Mouse (Mus musculus): ENCODE results near the gene Usp45. TPM values are rescaled to one million over a fixed set of nuclear protein-coding genes. Genes with fewer than 3 reads are reported as not detected.

Gene Usp45
- polyA plus RNA-seq, 1 experiment from 2014 or later, result 10.5 TPM

DNA sequence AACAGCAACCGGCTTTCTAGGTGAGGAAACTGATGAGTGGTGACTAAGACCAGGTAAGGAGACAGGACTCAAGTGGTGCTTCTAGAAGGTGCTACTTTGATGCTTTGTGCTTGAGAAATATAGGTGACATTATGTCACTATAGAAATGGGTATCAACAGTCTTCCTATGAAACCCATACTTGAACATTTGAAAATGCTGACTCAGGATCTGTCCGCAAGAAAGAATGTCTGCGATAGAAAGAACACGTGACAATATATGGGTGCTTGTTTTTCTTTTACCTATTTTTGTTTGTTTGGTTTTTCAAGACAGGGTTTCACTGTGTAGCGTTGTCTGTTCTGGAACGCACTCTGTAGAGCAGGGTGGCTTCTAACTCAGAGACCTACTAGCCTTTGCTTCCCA lies 45.7 kb downstream of the Usp45 start:
- WGBS, result 83% methylated on average over 6 of the region's 6 CpGs
- H3K27ac ChIP-seq (replicated peaks; ENCODE audit: low read depth, low read length), result no peak overlapping the region
- no peaks in the 10 kb centered on the region for H3K27me3 ChIP-seq (replicated peaks; ENCODE audit: control insufficient read depth, insufficient read depth, low read length)
- H3K4me3 ChIP-seq (ENCODE audit: low read depth, low read length), result no peak overlapping the region
- H3K36me3 ChIP-seq (ENCODE audit: control insufficient read depth, insufficient read depth, low read length), result peaks cover 39% of the 10 kb centered on the region
- DNase-seq (ENCODE audit: low spot score), result no peak
- H3K4me2 ChIP-seq (ENCODE audit: low read depth, low read length), result no peak overlapping the region
- H3K9ac ChIP-seq (ENCODE audit: low read depth, low read length), result no peak overlapping the region
- no peak for ATAC-seq (ENCODE audit: low read depth)
- no peaks in the 10 kb centered on the region for H3K9me3 ChIP-seq (ENCODE audit: control insufficient read depth, low read length)
- H3K4me1 ChIP-seq (ENCODE audit: control insufficient read depth, insufficient read depth, low read length), result no peaks in the 10 kb centered on the region

- H3K9ac ChIP-seq (ENCODE audit: low read depth, low read length), result no peak overlapping the region
- no peaks in the 10 kb centered on the region for H3K4me1 ChIP-seq (ENCODE audit: control insufficient read depth, insufficient read depth, low read length)
- no peak for ATAC-seq (ENCODE audit: low read depth)
- H3K27ac ChIP-seq (replicated peaks; ENCODE audit: low read depth, low read length), result no peak overlapping the region
- peak; percentile 87 for DNase-seq (ENCODE audit: low spot score)
- H3K4me2 ChIP-seq (ENCODE audit: low read depth, low read length), result no peak overlapping the region
- no peak overlapping the region for H3K4me3 ChIP-seq (ENCODE audit: low read depth, low read length)
- H3K27me3 ChIP-seq (replicated peaks; ENCODE audit: control insufficient read depth, insufficient read depth, low read length), result no peaks in the 10 kb centered on the region
- WGBS, result 49% methylated on average over 2 of the region's 2 CpGs
- H3K36me3 ChIP-seq (ENCODE audit: control insufficient read depth, insufficient read depth, low read length), result peaks cover 45% of the 10 kb centered on the region
- H3K9me3 ChIP-seq (ENCODE audit: control insufficient read depth, low read length), result no peaks in the 10 kb centered on the region
Measured at GRCm38 (mm10) chr4:21814029-21814428, 47.1 kb downstream of the Usp45 start.

- H3K27ac ChIP-seq (replicated peaks; ENCODE audit: low read depth, low read length), result no peak overlapping the region
- 89% methylated on average over 2 of the region's 2 CpGs for WGBS
- peaks cover 49% of the 10 kb centered on the region for H3K36me3 ChIP-seq (ENCODE audit: control insufficient read depth, insufficient read depth, low read length)
- ATAC-seq (ENCODE audit: low read depth) (no peak), DNase-seq (ENCODE audit: low spot score) (no peak)
- H3K4me2 ChIP-seq (ENCODE audit: low read depth, low read length), result no peak overlapping the region
- H3K9ac ChIP-seq (ENCODE audit: low read depth, low read length), result no peak overlapping the region
- H3K4me1 ChIP-seq (ENCODE audit: control insufficient read depth, insufficient read depth, low read length), result no peaks in the 10 kb centered on the region
- no peaks in the 10 kb centered on the region for H3K27me3 ChIP-seq (replicated peaks; ENCODE audit: control insufficient read depth, insufficient read depth, low read length)
- H3K9me3 ChIP-seq (ENCODE audit: control insufficient read depth, low read length), result no peaks in the 10 kb centered on the region
- H3K4me3 ChIP-seq (ENCODE audit: low read depth, low read length), result no peak overlapping the region
Measured at GRCm38 (mm10) chr4:21826616-21827015, 59.7 kb downstream of the Usp45 start.

DNA sequence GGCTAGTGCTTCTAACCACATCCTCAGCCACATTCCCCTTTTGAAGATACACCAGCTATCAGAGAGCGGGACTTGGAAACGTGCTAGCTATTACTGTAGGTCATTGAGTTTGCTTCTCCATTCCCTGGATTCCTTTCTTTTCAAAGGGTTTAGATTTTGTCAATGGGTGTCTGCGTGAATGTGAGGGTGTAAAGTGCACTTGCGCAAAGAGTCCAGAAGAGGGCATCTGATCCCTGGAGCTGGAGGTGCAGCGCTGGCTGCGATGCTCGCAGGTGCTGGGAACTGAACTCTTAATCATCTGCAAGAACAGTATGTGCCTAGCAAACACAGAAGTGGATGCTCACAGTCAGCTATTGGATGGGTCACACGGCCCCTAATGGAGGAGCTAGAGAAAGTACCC lies 65.9 kb downstream of the Usp45 start:
- ATAC-seq (ENCODE audit: low read depth), result no peak
- no peak overlapping the region for H3K9ac ChIP-seq (ENCODE audit: low read depth, low read length)
- H3K4me3 ChIP-seq (ENCODE audit: low read depth, low read length), result no peak overlapping the region
- no peaks in the 10 kb centered on the region for H3K27me3 ChIP-seq (replicated peaks; ENCODE audit: control insufficient read depth, insufficient read depth, low read length)
- no peaks in the 10 kb centered on the region for H3K9me3 ChIP-seq (ENCODE audit: control insufficient read depth, low read length)
- no peaks in the 10 kb centered on the region for H3K4me1 ChIP-seq (ENCODE audit: control insufficient read depth, insufficient read depth, low read length)
- peaks cover 29% of the 10 kb centered on the region for H3K36me3 ChIP-seq (ENCODE audit: control insufficient read depth, insufficient read depth, low read length)
- no peak overlapping the region for H3K4me2 ChIP-seq (ENCODE audit: low read depth, low read length)
- no peak overlapping the region for H3K27ac ChIP-seq (replicated peaks; ENCODE audit: low read depth, low read length)
- 93% methylated on average over 8 of the region's 8 CpGs for WGBS
- DNase-seq (ENCODE audit: low spot score), result no peak

GRCm38 (mm10) chr4:21847481-21848286 lies 80.7 kb downstream of the Usp45 start, which contains the start of gene Pnisr:
TSS of gene Pnisr (plus strand) at chr4:21847583.
- no peaks in the 10 kb centered on the region for H3K9me3 ChIP-seq (ENCODE audit: control insufficient read depth, low read length)
- H3K4me2 ChIP-seq (ENCODE audit: low read depth, low read length), result peak within 1 kb of the TSS; percentile 61
- peak; percentile 97 for ATAC-seq (ENCODE audit: low read depth)
- H3K9ac ChIP-seq (ENCODE audit: low read depth, low read length), result peak within 1 kb of the TSS; percentile 88
- peaks cover 10% of the 10 kb centered on the region for H3K4me1 ChIP-seq (ENCODE audit: control insufficient read depth, insufficient read depth, low read length)
- DNase-seq (ENCODE audit: low spot score), result peak; percentile 99
- peak within 1 kb of the TSS; percentile 96 for H3K27ac ChIP-seq (replicated peaks; ENCODE audit: low read depth, low read length)
- WGBS, result under 1% methylated on average over 50 of the region's 50 CpGs
- no peaks in the 10 kb centered on the region for H3K36me3 ChIP-seq (ENCODE audit: control insufficient read depth, insufficient read depth, low read length)
- H3K27me3 ChIP-seq (replicated peaks; ENCODE audit: control insufficient read depth, insufficient read depth, low read length), result no peaks in the 10 kb centered on the region
- H3K4me3 ChIP-seq (ENCODE audit: low read depth, low read length), result peak within 1 kb of the TSS; percentile 68

DNA sequence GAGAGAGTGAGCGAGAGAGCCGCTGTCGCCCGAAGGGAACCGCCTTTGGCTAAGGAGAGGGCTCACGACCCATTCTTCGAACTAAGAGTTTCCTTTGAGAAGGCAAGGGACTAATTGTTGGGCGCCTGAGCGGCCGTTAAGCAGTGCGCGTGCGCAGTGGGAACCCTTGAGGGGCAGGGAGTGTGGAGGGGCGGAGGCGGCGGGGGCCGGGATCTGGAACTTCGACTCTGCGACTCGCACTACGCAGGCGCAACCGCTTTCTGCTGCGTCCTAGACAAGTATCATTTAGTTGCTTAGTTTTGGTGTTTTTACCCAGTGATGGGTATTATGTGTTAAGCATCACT lies 81.3 kb downstream of the Usp45 start:
- H3K27ac ChIP-seq (replicated peaks; ENCODE audit: low read depth, low read length), result peak overlapping the region; percentile 96
- H3K27me3 ChIP-seq (replicated peaks; ENCODE audit: control insufficient read depth, insufficient read depth, low read length), result no peaks in the 10 kb centered on the region
- WGBS, result 0% methylated on average over 24 of the region's 24 CpGs
- ATAC-seq (ENCODE audit: low read depth) (peak; percentile 87), DNase-seq (ENCODE audit: low spot score) (peak; percentile 95)
- H3K36me3 ChIP-seq (ENCODE audit: control insufficient read depth, insufficient read depth, low read length), result no peaks in the 10 kb centered on the region
- peaks cover 10% of the 10 kb centered on the region for H3K4me1 ChIP-seq (ENCODE audit: control insufficient read depth, insufficient read depth, low read length)
- peak overlapping the region; percentile 61 for H3K4me2 ChIP-seq (ENCODE audit: low read depth, low read length)
- H3K9ac ChIP-seq (ENCODE audit: low read depth, low read length), result peak overlapping the region; percentile 88
- H3K4me3 ChIP-seq (ENCODE audit: low read depth, low read length), result peak overlapping the region; percentile 68
- H3K9me3 ChIP-seq (ENCODE audit: control insufficient read depth, low read length), result no peaks in the 10 kb centered on the region

DNA sequence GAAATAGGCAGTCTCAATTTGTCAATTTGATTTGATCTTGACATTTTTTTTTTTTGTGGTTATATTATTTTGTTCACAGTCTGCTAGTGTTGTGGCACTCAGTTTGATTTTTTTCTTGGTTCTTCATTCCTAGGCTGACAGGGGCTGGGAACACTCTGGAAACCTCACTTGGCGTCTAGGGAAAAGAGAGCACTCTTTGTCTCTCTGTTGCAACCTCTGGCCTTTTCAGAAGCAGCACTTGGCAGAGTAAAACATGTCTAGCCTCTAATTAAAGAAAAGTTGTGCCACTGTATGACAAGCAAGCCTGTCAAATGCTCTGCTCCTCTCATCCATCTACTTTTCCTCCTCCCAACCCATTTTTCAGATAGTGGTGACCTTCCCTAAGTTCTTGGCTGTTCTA lies 90.5 kb downstream of the Usp45 start:
- H3K36me3 ChIP-seq (ENCODE audit: control insufficient read depth, insufficient read depth, low read length), result peaks cover 73% of the 10 kb centered on the region

GRCm38 (mm10) chr4:21865226-21865625 lies 98.3 kb downstream of the Usp45 start:
- Histone ChIP-seq H3K9me3 (ENCODE audit: control insufficient read depth, low read length) (no peaks in the 10 kb centered on the region), H3K36me3 (ENCODE audit: control insufficient read depth, insufficient read depth, low read length) (peaks cover 74% of the 10 kb centered on the region), H3K9ac (ENCODE audit: low read depth, low read length) (no peak overlapping the region), H3K4me1 (ENCODE audit: control insufficient read depth, insufficient read depth, low read length) (no peaks in the 10 kb centered on the region), H3K4me2 (ENCODE audit: low read depth, low read length) (no peak overlapping the region), H3K27me3 (replicated peaks; ENCODE audit: control insufficient read depth, insufficient read depth, low read length) (no peaks in the 10 kb centered on the region), H3K27ac (replicated peaks; ENCODE audit: low read depth, low read length) (no peak overlapping the region), H3K4me3 (ENCODE audit: low read depth, low read length) (no peak overlapping the region)
- DNase-seq (ENCODE audit: low spot score) (no peak), ATAC-seq (ENCODE audit: low read depth) (no peak)
- WGBS, result 97% methylated on average over 1 of the region's 1 CpGs

More for the DNA sequence above, 90.5 kb downstream of the Usp45 start:
- Histone ChIP-seq H3K4me3 (ENCODE audit: low read depth, low read length) (no peak overlapping the region), H3K4me2 (ENCODE audit: low read depth, low read length) (no peak overlapping the region), H3K4me1 (ENCODE audit: control insufficient read depth, insufficient read depth, low read length) (no peaks in the 10 kb centered on the region), H3K9ac (ENCODE audit: low read depth, low read length) (no peak overlapping the region), H3K27me3 (replicated peaks; ENCODE audit: control insufficient read depth, insufficient read depth, low read length) (no peaks in the 10 kb centered on the region), H3K9me3 (ENCODE audit: control insufficient read depth, low read length) (no peaks in the 10 kb centered on the region), H3K27ac (replicated peaks; ENCODE audit: low read depth, low read length) (no peak overlapping the region)
- ATAC-seq (ENCODE audit: low read depth) (no peak), DNase-seq (ENCODE audit: low spot score) (no peak)
- 75% methylated on average over 1 of the region's 1 CpGs for WGBS

- no peak overlapping the region for H3K27ac ChIP-seq (replicated peaks; ENCODE audit: low read depth, low read length)
- no peaks in the 10 kb centered on the region for H3K9me3 ChIP-seq (ENCODE audit: control insufficient read depth, low read length)
- no peak for DNase-seq (ENCODE audit: low spot score)
- H3K4me3 ChIP-seq (ENCODE audit: low read depth, low read length), result peak overlapping the region; percentile 80
- H3K9ac ChIP-seq (ENCODE audit: low read depth, low read length), result peak overlapping the region; percentile 80; the same call in 1 of the 2 replicates
- 33% methylated on average over 6 of the region's 6 CpGs for WGBS
- no peaks in the 10 kb centered on the region for H3K27me3 ChIP-seq (replicated peaks; ENCODE audit: control insufficient read depth, insufficient read depth, low read length)
- ATAC-seq (ENCODE audit: low read depth), result no peak
- H3K4me2 ChIP-seq (ENCODE audit: low read depth, low read length), result peak overlapping the region; percentile 69
- H3K4me1 ChIP-seq (ENCODE audit: control insufficient read depth, insufficient read depth, low read length), result peaks cover 4% of the 10 kb centered on the region; the same call in 1 of the 2 replicates
- peaks cover 19% of the 10 kb centered on the region for H3K36me3 ChIP-seq (ENCODE audit: control insufficient read depth, insufficient read depth, low read length)
Measured at GRCm38 (mm10) chr4:21878776-21879175, 111.8 kb downstream of the Usp45 start.

Data from embryonic facial prominence, embryonic 14.5 days (tissue).